Mouse (Mus musculus): ENCODE data around the gene Traf3.

GRCm38 (mm10) chr12:111241916-111242315 is 75.7 kb downstream of the Traf3 start:
- TF ChIP-seq CTCF (IDR thresholded peaks at IDR 0.05; ENCODE audit: low read depth) (no peak), EP300 (IDR thresholded peaks at IDR 0.05; ENCODE audit: low read depth) (no peak)

Data from liver, embryonic 14.5 days (tissue).